Mouse (Mus musculus) bone marrow macrophage, adult 2 months (primary cell): Measurements from ENCODE around the gene Acox1.

Source experiments
- CTCF ChIP-seq: IDR thresholded peaks from 2 replicates; pipeline ENCODE4 v1.5.1; 2012; ENCODE audit warnings: low read depth, mild to moderate bottlenecking, low read length, moderate library complexity
- POLR2A ChIP-seq: IDR thresholded peaks from 2 replicates; pipeline ENCODE4 v1.6.1; 2012; ENCODE audit warnings: mild to moderate bottlenecking, low read depth, low read length, borderline replicate concordance

- TF ChIP-seq POLR2A = no peak
- no peak for TF ChIP-seq CTCF
Observed at GRCm38 (mm10) chr11:116228699-116229098, 29.9 kb upstream of the Acox1 start.
